Mouse (Mus musculus): ENCODE measurements around the gene Epb41.

DNA sequence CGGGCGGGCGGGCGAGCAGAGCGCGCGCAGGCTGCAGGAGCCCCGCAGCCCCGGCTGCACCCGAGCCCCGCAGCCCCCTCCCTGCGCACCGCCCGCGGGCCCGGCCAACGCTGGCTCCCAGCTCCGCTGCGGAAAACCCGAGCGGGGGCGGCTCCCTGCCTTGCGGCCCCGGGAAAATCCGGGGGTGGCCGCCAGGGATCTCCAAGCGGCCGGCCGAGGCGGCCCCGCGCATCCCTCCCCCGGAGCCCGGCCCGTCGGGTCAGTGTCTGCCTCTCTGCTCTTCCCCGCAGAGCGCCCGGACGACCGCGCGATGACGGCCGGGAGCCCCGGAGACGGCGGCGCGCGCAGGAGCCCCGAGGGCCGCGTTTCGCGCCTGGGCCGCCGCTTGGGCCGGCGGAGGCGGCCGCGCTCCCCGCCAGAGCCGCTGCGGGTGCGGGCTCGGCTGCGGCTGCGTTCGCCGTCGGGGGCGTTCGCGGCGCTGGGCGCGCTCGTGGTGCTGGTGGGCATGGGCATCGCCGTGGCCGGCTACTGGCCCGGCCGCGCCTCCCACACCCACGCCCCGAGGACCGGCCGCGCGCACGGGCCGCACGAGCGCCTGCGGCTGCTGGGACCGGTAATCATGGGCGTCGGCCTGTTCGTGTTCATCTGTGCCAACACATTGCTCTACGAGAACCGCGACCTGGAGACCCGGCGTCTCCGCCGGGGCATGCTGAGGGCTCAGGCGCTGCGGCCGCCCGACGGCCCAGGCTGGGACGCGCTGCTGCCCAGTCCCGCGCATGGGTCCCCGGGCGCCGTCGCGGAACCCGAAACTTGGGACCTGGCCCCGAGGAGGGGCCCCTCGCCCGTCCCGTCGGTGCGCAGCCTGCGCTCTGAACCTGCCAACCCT, 153.4 kb downstream of the Epb41 start, which contains the start of gene Tmem200b:
- TF ChIP-seq POLR2A (IDR thresholded peaks at IDR 0.05; ENCODE audit: low read depth, low read length) (no peak), CTCF (IDR thresholded peaks at IDR 0.05; ENCODE audit: extremely low read depth, insufficient read length, insufficient replicate concordance, low read depth, low read length) (no peak)
